Mouse (Mus musculus) lung, postnatal 0 days (tissue): ENCODE measurements around the gene Actr1a. TPM values are rescaled to one million over a fixed set of nuclear protein-coding genes. Genes with fewer than 3 reads are reported as not detected.

Source experiments
- ATAC-seq: fragments of 200-750 bp; cut with Nextera tagmentation; 2 replicates; pipeline ENCODE4 v1.8.0; 2017; ENCODE audit warnings: moderate library complexity
- DNase-seq: peaks from one replicate; pipeline ENCODE4 v3.0.0-alpha.2; 2016; ENCODE audit warnings: low spot score
- H3K27ac ChIP-seq: fragments of 300-500 bp; sonication (generic); 2 replicates; pipeline ENCODE4 v1.5.1; 2014; ENCODE audit warnings: antibody characterized with exemption, mild to moderate bottlenecking, low read length, mixed read lengths
- H3K27me3 ChIP-seq: fragments of 300-500 bp; sonication (generic); replicated peaks from 2 replicates; pipeline ENCODE4 v1.6.1; 2014; ENCODE audit warnings: low read length, mixed read lengths; ENCODE audit not compliant: insufficient read depth
- H3K36me3 ChIP-seq: fragments of 300-500 bp; sonication (generic); 2 replicates; pipeline ENCODE4 v1.6.1; 2014; ENCODE audit warnings: low read length, mixed read lengths; ENCODE audit not compliant: insufficient read depth
- H3K4me1 ChIP-seq: fragments of 300-500 bp; sonication (generic); 2 replicates; pipeline ENCODE4 v1.6.1; 2014; ENCODE audit warnings: antibody characterized with exemption, low read depth, low read length, mixed read lengths; ENCODE audit not compliant: insufficient read depth
- H3K4me2 ChIP-seq: fragments of 300-500 bp; sonication (generic); replicated peaks from 2 replicates; pipeline ENCODE4 v1.6.1; 2014; ENCODE audit warnings: low read depth, mild to moderate bottlenecking, low read length, moderate library complexity, mixed read lengths
- H3K4me3 ChIP-seq: fragments of 300-500 bp; sonication (generic); 2 replicates; pipeline ENCODE4 v1.5.1; 2014; ENCODE audit warnings: low read depth, low read length
- H3K9ac ChIP-seq: fragments of 300-500 bp; sonication (generic); replicated peaks from 2 replicates; pipeline ENCODE4 v1.6.1; 2014; ENCODE audit warnings: low read depth, mild to moderate bottlenecking
- H3K9me3 ChIP-seq: fragments of 300-500 bp; sonication (generic); 2 replicates; pipeline ENCODE4 v1.6.1; 2016; ENCODE audit warnings: low read length, mixed read lengths
- CTCF ChIP-seq: IDR thresholded peaks from 2 replicates; pipeline ENCODE4 v1.5.1; 2016; ENCODE audit warnings: antibody characterized with exemption, mild to moderate bottlenecking
- EP300 ChIP-seq: IDR thresholded peaks from 2 replicates; pipeline ENCODE4 v1.6.1; 2016; ENCODE audit warnings: antibody characterized with exemption, mild to moderate bottlenecking, control low read depth
- WGBS: fragments of 180-500 bp; shearing (Covaris S2); extraction: QIAGEN DNeasy Blood & Tissue Kit; methylation state at CpG from one replicate; pipeline ENCODE4 v1.1.7; 2014; 5-methylcytosine and 5-hydroxymethylcytosine counted together
- polyA plus RNA-seq: library from polyadenylated mRNA; unstranded; fragments of >200 nt; fragmentation: Nextera tagmentation; extraction: Ambion mirVana; gene quantifications from 2 replicates; pipeline ENCODE4 v1.2.1, GENCODE M21; 2015

Gene Actr1a
- 98.2 and 104 TPM in 2 replicates for polyA plus RNA-seq

- H3K9me3 ChIP-seq: no peaks in the 10 kb centered on the region
- WGBS: under 1% methylated on average over 51 of the region's 51 CpGs
- H3K4me3 ChIP-seq: peak within 1 kb of the TSS; percentile 91
- peak within 1 kb of the TSS; percentile 82 for H3K9ac ChIP-seq
- DNase-seq: peak; percentile 99
- H3K4me2 ChIP-seq: peak within 1 kb of the TSS; percentile 58
- peak; percentile 95 for ATAC-seq
- no peaks in the 10 kb centered on the region for H3K36me3 ChIP-seq
- H3K4me1 ChIP-seq: peaks cover 18% of the 10 kb centered on the region
- H3K27me3 ChIP-seq: no peaks in the 10 kb centered on the region
- 0 out of 2 replicates have a peak, but pooled peaks have one; percentile 41 for TF ChIP-seq EP300
- TF ChIP-seq CTCF: no peak
- peak within 1 kb of the TSS; percentile 81 for H3K27ac ChIP-seq
Measured at GRCm38 (mm10) chr19:46395109-46396009, at the start of gene Actr1a. Gene Actr1a (minus strand): TSS chr19:46395748.

- Histone ChIP-seq H3K9me3 (no peaks in the 10 kb centered on the region), H3K4me3 (no peak overlapping the region), H3K27ac (no peak overlapping the region), H3K36me3 (no peaks in the 10 kb centered on the region), H3K9ac (no peak overlapping the region), H3K27me3 (no peaks in the 10 kb centered on the region), H3K4me2 (no peak overlapping the region), H3K4me1 (peaks cover 8% of the 10 kb centered on the region; the same call in 1 of the 2 replicates)
- peak; percentile 96 for DNase-seq
- WGBS: 8% methylated on average over 6 of the region's 6 CpGs
- no peak for TF ChIP-seq EP300
- peak; percentile 94 for TF ChIP-seq CTCF
- peak; percentile 76 for ATAC-seq
Measured at GRCm38 (mm10) chr19:46444209-46444608, 48.7 kb upstream of the Actr1a start.

GRCm38 (mm10) chr19:46443509-46443908 is 48.0 kb upstream of the Actr1a start:
- H3K27ac ChIP-seq: no peak overlapping the region
- WGBS: 34% methylated on average over 6 of the region's 6 CpGs
- H3K36me3 ChIP-seq: no peaks in the 10 kb centered on the region
- H3K4me1 ChIP-seq: peaks cover 8% of the 10 kb centered on the region; the same call in 1 of the 2 replicates
- TF ChIP-seq CTCF: no peak
- H3K4me3 ChIP-seq: no peak overlapping the region
- DNase-seq (no peak), ATAC-seq (no peak)
- H3K9me3 ChIP-seq: no peaks in the 10 kb centered on the region
- no peak overlapping the region for H3K9ac ChIP-seq
- no peak overlapping the region for H3K4me2 ChIP-seq
- no peaks in the 10 kb centered on the region for H3K27me3 ChIP-seq

GRCm38 (mm10) chr19:46435492-46435891 is 39.9 kb upstream of the Actr1a start:
- peak; percentile 71 for TF ChIP-seq CTCF
- no peak for TF ChIP-seq EP300
- Histone ChIP-seq H3K9me3 (no peaks in the 10 kb centered on the region), H3K9ac (no peak overlapping the region), H3K4me2 (no peak overlapping the region), H3K27me3 (no peaks in the 10 kb centered on the region), H3K4me1 (no peaks in the 10 kb centered on the region), H3K36me3 (no peaks in the 10 kb centered on the region), H3K27ac (no peak overlapping the region), H3K4me3 (no peak overlapping the region)
- DNase-seq: no peak
- no peak for ATAC-seq
- WGBS: 20% methylated on average over 7 of the region's 7 CpGs

GRCm38 (mm10) chr19:46434591-46434990 is 39.0 kb upstream of the Actr1a start:
- Histone ChIP-seq H3K9ac (no peak overlapping the region), H3K27me3 (no peaks in the 10 kb centered on the region), H3K4me2 (no peak overlapping the region), H3K36me3 (no peaks in the 10 kb centered on the region), H3K4me3 (no peak overlapping the region), H3K27ac (no peak overlapping the region), H3K9me3 (no peaks in the 10 kb centered on the region), H3K4me1 (no peaks in the 10 kb centered on the region)
- DNase-seq: no peak
- ATAC-seq: no peak
- TF ChIP-seq CTCF (no peak), EP300 (no peak)
- whole genome bisulfite sequencing: 83% methylated on average over 9 of the region's 9 CpGs

- no peak for DNase-seq
- no peak overlapping the region for H3K9ac ChIP-seq
Measured at GRCm38 (mm10) chr19:46434148-46434547, 38.6 kb upstream of the Actr1a start.

More at GRCm38 (mm10) chr19:46434148-46434547, 38.6 kb upstream of the Actr1a start:
- H3K4me1 ChIP-seq: no peaks in the 10 kb centered on the region
- H3K36me3 ChIP-seq: no peaks in the 10 kb centered on the region
- no peak for ATAC-seq
- no peak for TF ChIP-seq EP300
- no peak for TF ChIP-seq CTCF
- H3K9me3 ChIP-seq: no peaks in the 10 kb centered on the region
- no peak overlapping the region for H3K4me2 ChIP-seq
- H3K27ac ChIP-seq: no peak overlapping the region
- H3K27me3 ChIP-seq: no peaks in the 10 kb centered on the region
- WGBS: 47% methylated on average over 9 of the region's 9 CpGs
- no peak overlapping the region for H3K4me3 ChIP-seq
